Mouse (Mus musculus): Measurements from ENCODE around the gene Malsu1. TPM values are rescaled to one million over a fixed set of nuclear protein-coding genes. Genes with fewer than 3 reads are reported as not detected.
A peak's percentile ranks its signal among the peaks of the same experiment; 100 is the strongest.

Malsu1 gene
- polyA plus RNA-seq, 1 experiment, result 19.6 TPM

GRCm38 (mm10) chr6:49094968-49095367 lies 21.4 kb downstream of the Malsu1 start:
- TF ChIP-seq REST (IDR thresholded peaks at IDR 0.05; ENCODE audit: insufficient read depth, insufficient read length) (no peak), MYOG (IDR thresholded peaks at IDR 0.05; ENCODE audit: control insufficient read depth in 1 of 3, insufficient read depth in 1 of 3, insufficient read length in 2 of 3, low read depth in 2 of 3) (no peak), TCF12 (IDR thresholded peaks at IDR 0.05; ENCODE audit: insufficient read depth, poor library complexity, severe bottlenecking) (no peak), USF1 (IDR thresholded peaks at IDR 0.05; ENCODE audit: low read depth) (no peak), POLR2A (IDR thresholded peaks at IDR 0.05; ENCODE audit: insufficient read length, low read depth) (no peak), CEBPB (IDR thresholded peaks at IDR 0.05; ENCODE audit: insufficient read depth, poor library complexity, severe bottlenecking) (no peak), SRF (IDR thresholded peaks at IDR 0.05; ENCODE audit: control insufficient read depth, insufficient read length, low read depth) (no peak), E2F4 (IDR thresholded peaks at IDR 0.05; ENCODE audit: insufficient read depth) (no peak), TCF3 (IDR thresholded peaks at IDR 0.05; ENCODE audit: insufficient read length, low read depth) (no peak), MYOD1 (IDR thresholded peaks at IDR 0.05; ENCODE audit: control insufficient read depth in 1 of 3, insufficient read length in 2 of 3, low read depth in 2 of 3) (no peak), POLR2AphosphoS2 (IDR thresholded peaks at IDR 0.05; ENCODE audit: insufficient read length, low read depth) (no peak), MAX (IDR thresholded peaks at IDR 0.05; ENCODE audit: low read depth) (no peak)
- Histone ChIP-seq H3ac (ENCODE audit: control insufficient read depth, insufficient read length) (no peak overlapping the region), H3K79me2 (ENCODE audit: control insufficient read depth, insufficient read depth) (no peaks in the 10 kb centered on the region), H3K4me3 (no peak overlapping the region), H3K36me3 (ENCODE audit: control insufficient read depth, insufficient read depth) (peaks cover 6% of the 10 kb centered on the region), H3K4me2 (ENCODE audit: low read depth) (no peak overlapping the region), H3K27me3 (ENCODE audit: control insufficient read depth, insufficient read depth, insufficient read length) (no peaks in the 10 kb centered on the region)

- H3K4me3 ChIP-seq, result no peak overlapping the region
- no peaks in the 10 kb centered on the region for H3K79me2 ChIP-seq (ENCODE audit: control insufficient read depth, insufficient read depth)
- peak; percentile 14 for TF ChIP-seq POLR2AphosphoS2 (IDR thresholded peaks at IDR 0.05; ENCODE audit: insufficient read length, low read depth)
- no peak for TF ChIP-seq MYOD1 (IDR thresholded peaks at IDR 0.05; ENCODE audit: control insufficient read depth in 1 of 3, insufficient read length in 2 of 3, low read depth in 2 of 3)
- TF ChIP-seq MAX (IDR thresholded peaks at IDR 0.05; ENCODE audit: low read depth), result peak; percentile 37
- peak; percentile 76 for TF ChIP-seq USF1 (IDR thresholded peaks at IDR 0.05; ENCODE audit: low read depth)
- no peak for TF ChIP-seq TCF12 (IDR thresholded peaks at IDR 0.05; ENCODE audit: insufficient read depth, poor library complexity, severe bottlenecking)
- H3ac ChIP-seq (ENCODE audit: control insufficient read depth, insufficient read length), result no peak overlapping the region
- no peaks in the 10 kb centered on the region for H3K27me3 ChIP-seq (ENCODE audit: control insufficient read depth, insufficient read depth, insufficient read length)
- H3K4me2 ChIP-seq (ENCODE audit: low read depth), result peak overlapping the region; percentile 81
- peaks cover 5% of the 10 kb centered on the region for H3K36me3 ChIP-seq (ENCODE audit: control insufficient read depth, insufficient read depth)
Observed at GRCm38 (mm10) chr6:49096421-49096820, 22.8 kb downstream of the Malsu1 start.

- H3ac ChIP-seq (ENCODE audit: control insufficient read depth, insufficient read length), result no peak overlapping the region
- H3K36me3 ChIP-seq (ENCODE audit: control insufficient read depth, insufficient read depth), result no peaks in the 10 kb centered on the region
- H3K79me2 ChIP-seq (ENCODE audit: control insufficient read depth, insufficient read depth), result no peaks in the 10 kb centered on the region
- no peaks in the 10 kb centered on the region for H3K27me3 ChIP-seq (ENCODE audit: control insufficient read depth, insufficient read depth, insufficient read length)
- TF ChIP-seq POLR2A (IDR thresholded peaks at IDR 0.05; ENCODE audit: insufficient read length, low read depth) (no peak), SRF (IDR thresholded peaks at IDR 0.05; ENCODE audit: control insufficient read depth, insufficient read length, low read depth) (no peak), TCF12 (IDR thresholded peaks at IDR 0.05; ENCODE audit: insufficient read depth, poor library complexity, severe bottlenecking) (no peak), MYOG (IDR thresholded peaks at IDR 0.05; ENCODE audit: control insufficient read depth in 1 of 3, insufficient read depth in 1 of 3, insufficient read length in 2 of 3, low read depth in 2 of 3) (no peak), USF1 (IDR thresholded peaks at IDR 0.05; ENCODE audit: low read depth) (no peak), POLR2AphosphoS2 (IDR thresholded peaks at IDR 0.05; ENCODE audit: insufficient read length, low read depth) (peak; percentile 20), MYOD1 (IDR thresholded peaks at IDR 0.05; ENCODE audit: control insufficient read depth in 1 of 3, insufficient read length in 2 of 3, low read depth in 2 of 3) (no peak), CEBPB (IDR thresholded peaks at IDR 0.05; ENCODE audit: insufficient read depth, poor library complexity, severe bottlenecking) (peak; percentile 86)
- H3K4me3 ChIP-seq, result no peak overlapping the region
- peak overlapping the region; percentile 81 for H3K4me2 ChIP-seq (ENCODE audit: low read depth)
Observed at GRCm38 (mm10) chr6:49096933-49097461, 23.4 kb downstream of the Malsu1 start.

- Histone ChIP-seq H3K27me3 (ENCODE audit: control insufficient read depth, insufficient read depth, insufficient read length) (no peaks in the 10 kb centered on the region), H3K4me3 (no peak overlapping the region), H3K36me3 (ENCODE audit: control insufficient read depth, insufficient read depth) (no peaks in the 10 kb centered on the region), H3K4me2 (ENCODE audit: low read depth) (peak overlapping the region; percentile 81), H3K79me2 (ENCODE audit: control insufficient read depth, insufficient read depth) (no peaks in the 10 kb centered on the region), H3ac (ENCODE audit: control insufficient read depth, insufficient read length) (no peak overlapping the region)
- TF ChIP-seq TCF3 (IDR thresholded peaks at IDR 0.05; ENCODE audit: insufficient read length, low read depth) (no peak), CEBPB (IDR thresholded peaks at IDR 0.05; ENCODE audit: insufficient read depth, poor library complexity, severe bottlenecking) (no peak)
Observed at GRCm38 (mm10) chr6:49097596-49098110, 24.1 kb downstream of the Malsu1 start.

- TF ChIP-seq POLR2AphosphoS2 (IDR thresholded peaks at IDR 0.05; ENCODE audit: insufficient read length, low read depth) (no peak), POLR2A (IDR thresholded peaks at IDR 0.05; ENCODE audit: insufficient read length, low read depth) (no peak), REST (IDR thresholded peaks at IDR 0.05; ENCODE audit: insufficient read depth, insufficient read length) (no peak), CEBPB (IDR thresholded peaks at IDR 0.05; ENCODE audit: insufficient read depth, poor library complexity, severe bottlenecking) (no peak), MYOG (IDR thresholded peaks at IDR 0.05; ENCODE audit: control insufficient read depth in 1 of 3, insufficient read depth in 1 of 3, insufficient read length in 2 of 3, low read depth in 2 of 3) (no peak), TCF3 (IDR thresholded peaks at IDR 0.05; ENCODE audit: insufficient read length, low read depth) (no peak), TCF12 (IDR thresholded peaks at IDR 0.05; ENCODE audit: insufficient read depth, poor library complexity, severe bottlenecking) (no peak), MAX (IDR thresholded peaks at IDR 0.05; ENCODE audit: low read depth) (no peak), E2F4 (IDR thresholded peaks at IDR 0.05; ENCODE audit: insufficient read depth) (no peak), MYOD1 (IDR thresholded peaks at IDR 0.05; ENCODE audit: control insufficient read depth in 1 of 3, insufficient read length in 2 of 3, low read depth in 2 of 3) (no peak), USF1 (IDR thresholded peaks at IDR 0.05; ENCODE audit: low read depth) (no peak), SRF (IDR thresholded peaks at IDR 0.05; ENCODE audit: control insufficient read depth, insufficient read length, low read depth) (no peak)
- Histone ChIP-seq H3K27me3 (ENCODE audit: control insufficient read depth, insufficient read depth, insufficient read length) (no peaks in the 10 kb centered on the region), H3K79me2 (ENCODE audit: control insufficient read depth, insufficient read depth) (no peaks in the 10 kb centered on the region), H3K4me2 (ENCODE audit: low read depth) (no peak overlapping the region), H3K4me3 (no peak overlapping the region), H3K36me3 (ENCODE audit: control insufficient read depth, insufficient read depth) (no peaks in the 10 kb centered on the region), H3ac (ENCODE audit: control insufficient read depth, insufficient read length) (no peak overlapping the region)
Observed at GRCm38 (mm10) chr6:49099086-49099485, 25.5 kb downstream of the Malsu1 start.

All from myocyte (in vitro differentiated cells).